Mouse (Mus musculus) naive thymus-derived CD4-positive, alpha-beta T cell, adult 2 months (primary cell): Measurements from ENCODE around the gene Bloc1s5.

Experiments used
- DNase-seq: peaks from one replicate; pipeline ENCODE4 v3.0.0-alpha.2; 2011; ENCODE audit warnings: low read depth

The Bloc1s5 gene

GRCm38 (mm10) chr13:38565245-38565644 is 69.7 kb downstream of the Bloc1s5 start:
- DNase-seq = no peak

- DNase-seq = no peak
Observed at GRCm38 (mm10) chr13:38554611-38555010, 80.3 kb downstream of the Bloc1s5 start.

DNA sequence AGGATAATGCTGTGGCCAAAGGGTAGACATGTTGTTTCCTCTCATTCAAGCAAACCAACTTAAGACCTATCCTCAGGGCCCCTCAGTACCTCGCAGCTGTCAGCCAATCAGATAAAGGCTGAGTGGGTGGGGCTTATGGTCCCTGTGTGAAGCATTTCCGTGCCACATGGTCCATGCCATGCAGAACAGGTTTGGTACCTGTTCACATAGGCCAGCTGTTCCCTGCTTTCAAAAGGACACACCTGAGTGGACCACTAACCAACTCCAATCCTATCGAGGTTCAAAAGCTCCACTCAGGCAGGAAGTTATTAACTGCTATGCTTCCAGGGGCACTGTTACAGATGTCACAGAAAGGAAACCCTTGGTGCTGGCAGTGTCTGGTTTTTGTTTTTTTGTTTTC is 80.7 kb downstream of the Bloc1s5 start:
- no peak for DNase-seq

DNA sequence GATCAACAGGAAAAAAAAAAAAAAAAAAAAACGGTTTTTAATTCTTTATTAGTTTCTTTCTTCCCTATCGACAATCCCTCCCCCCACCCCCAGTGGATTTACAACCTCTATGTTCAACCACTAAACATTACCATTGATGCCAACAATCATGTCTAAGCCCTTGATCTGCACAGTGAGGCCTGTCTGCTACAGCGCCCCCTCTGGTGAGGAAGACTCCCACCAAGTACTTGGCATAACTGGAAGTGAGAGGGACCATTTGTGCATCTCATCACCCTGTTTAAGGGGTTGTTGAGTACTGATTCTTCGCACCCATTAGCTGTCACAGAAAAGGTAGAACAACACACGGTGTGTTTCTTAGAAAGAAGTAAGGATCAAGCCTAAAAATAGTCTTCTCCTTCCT is 86.2 kb downstream of the Bloc1s5 start:
- DNase-seq = no peak

DNA sequence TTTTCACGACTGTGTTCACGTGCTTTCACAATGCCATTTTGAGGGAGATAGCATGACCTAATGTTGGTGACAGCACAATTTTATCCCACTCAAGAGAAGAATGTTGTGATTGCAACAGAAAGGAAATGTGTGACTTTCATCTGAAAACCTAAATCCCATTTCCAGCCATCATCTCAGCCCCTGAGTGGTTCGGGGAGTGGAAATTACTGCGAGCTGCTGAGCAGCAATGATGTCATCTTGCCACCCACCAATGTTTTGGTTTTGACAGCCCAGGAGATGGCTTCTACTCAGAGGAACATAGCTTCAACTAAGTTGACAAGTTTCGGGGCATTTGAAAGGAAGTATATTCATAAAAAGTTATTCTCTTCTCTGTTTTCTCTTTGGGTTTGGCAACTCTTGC is 87.2 kb downstream of the Bloc1s5 start:
- DNase-seq = no peak

- peak; percentile 10 for DNase-seq
Observed at GRCm38 (mm10) chr13:38546754-38547153, 88.2 kb downstream of the Bloc1s5 start.

DNA sequence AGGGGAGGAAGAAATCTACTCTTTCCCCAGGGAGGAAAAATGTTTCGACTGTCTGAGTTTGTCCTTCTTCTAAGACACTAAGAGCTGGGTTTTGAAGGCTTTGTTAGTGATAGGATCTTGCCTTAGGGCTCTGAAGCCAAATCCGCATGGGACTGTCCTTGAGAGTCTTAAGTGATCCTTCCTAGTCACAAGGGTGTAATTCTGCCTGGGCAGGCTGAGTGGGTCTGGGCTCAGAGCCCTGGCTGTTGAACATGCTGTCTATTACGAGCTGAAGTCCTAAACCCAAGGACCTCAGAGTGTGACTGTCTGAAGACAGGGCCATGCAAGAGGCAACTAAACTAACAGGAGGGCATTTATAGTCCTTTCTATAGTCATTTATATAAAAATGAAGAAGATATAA is 89.4 kb downstream of the Bloc1s5 start:
- DNase-seq = no peak

DNA sequence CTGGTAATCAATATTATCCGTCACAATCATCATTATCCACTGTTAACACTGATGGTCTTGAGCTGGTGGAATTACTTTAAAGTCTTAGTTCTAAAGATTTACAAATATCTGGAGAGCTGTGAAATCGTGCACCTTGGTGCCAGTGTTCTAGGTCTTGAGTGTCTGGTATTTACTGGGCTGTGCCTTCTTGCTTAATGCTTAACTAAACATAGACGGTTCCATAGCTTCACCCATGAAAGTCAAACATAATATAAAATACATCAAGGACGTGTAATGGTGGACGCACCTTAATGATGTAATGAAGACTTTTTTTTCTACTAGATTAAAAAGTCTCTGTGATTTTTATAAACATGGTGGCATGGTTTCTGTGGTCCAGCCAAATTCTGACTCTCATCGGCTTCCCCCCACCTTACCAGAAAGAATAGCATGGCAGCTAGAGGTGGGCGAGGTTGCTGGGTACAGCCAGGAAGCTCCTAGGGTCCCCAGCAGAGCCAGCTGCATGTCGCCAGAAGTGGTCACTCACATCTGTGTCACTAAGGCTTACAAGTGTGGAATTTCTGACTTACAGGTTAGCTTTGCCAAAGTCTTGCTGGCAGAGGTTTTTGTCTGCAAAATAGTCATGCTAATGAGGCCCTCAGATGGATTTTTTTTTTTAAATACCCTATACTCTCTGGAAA is 90.0 kb downstream of the Bloc1s5 start:
- no peak for DNase-seq

- DNase-seq = no peak
Observed at GRCm38 (mm10) chr13:38543455-38544125, 91.3 kb downstream of the Bloc1s5 start.
